Mouse (Mus musculus): ENCODE results near the gene Gm18336. TPM values are rescaled to one million over a fixed set of nuclear protein-coding genes. Genes with fewer than 3 reads are reported as not detected.

The Gm18336 gene
- polyA plus RNA-seq, 1 experiment = not detected

- TF ChIP-seq MYOD1 (IDR thresholded peaks at IDR 0.05; ENCODE audit: control insufficient read depth, insufficient read length, low read depth) (no peak), MYOG (IDR thresholded peaks at IDR 0.05; ENCODE audit: control insufficient read depth, extremely low read depth, insufficient read length) (no peak)
- Histone ChIP-seq H3K36me3 (ENCODE audit: control insufficient read depth, insufficient read depth) (no peaks in the 10 kb centered on the region), H3ac (ENCODE audit: control insufficient read depth, insufficient read length, low read depth) (no peak within 1 kb of the TSS), H3K79me2 (ENCODE audit: control insufficient read depth, insufficient read depth) (no peaks in the 10 kb centered on the region), H3K4me3 (ENCODE audit: insufficient read depth, poor library complexity, severe bottlenecking) (no peak within 1 kb of the TSS), H3K27me3 (ENCODE audit: control insufficient read depth, insufficient read depth, insufficient read length) (peaks cover 5% of the 10 kb centered on the region), H3K79me3 (ENCODE audit: low read depth) (no peaks in the 10 kb centered on the region)
Observed at GRCm38 (mm10) chrX:73410880-73411517, 12.5 kb upstream of the Gm18336 start, which contains the start of gene Zfp92. TSS of gene Zfp92 (plus strand) at chrX:73411096.

DNA sequence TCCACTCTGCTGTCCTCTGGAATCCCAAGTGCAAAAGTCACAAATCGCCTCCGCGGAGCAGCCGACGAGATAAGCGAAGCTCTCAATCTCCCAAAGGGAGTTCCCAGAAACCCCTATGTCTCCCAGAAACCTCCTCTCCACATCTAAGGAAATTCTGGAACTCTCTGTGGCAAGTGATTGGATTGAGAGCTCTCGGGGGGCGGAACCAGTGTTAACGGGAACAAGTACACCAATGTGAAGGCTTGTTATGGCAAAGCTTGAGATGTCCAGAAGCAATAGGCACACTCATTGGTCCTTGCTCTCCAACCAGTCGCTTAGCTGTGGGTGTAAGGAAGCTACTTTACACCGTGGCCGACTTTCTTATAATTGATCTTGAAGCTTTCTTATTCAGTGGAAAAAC is 3.1 kb upstream of the Gm18336 start:
- TF ChIP-seq CEBPB (IDR thresholded peaks at IDR 0.05; ENCODE audit: low read depth) (no peak), MAX (IDR thresholded peaks at IDR 0.05) (no peak)
- Histone ChIP-seq H3K36me3 (ENCODE audit: control insufficient read depth, insufficient read depth) (no peaks in the 10 kb centered on the region), H3K27me3 (ENCODE audit: control insufficient read depth, insufficient read depth, insufficient read length) (peaks cover 13% of the 10 kb centered on the region), H3ac (ENCODE audit: control insufficient read depth, insufficient read length, low read depth) (no peak overlapping the region), H3K4me3 (ENCODE audit: insufficient read depth, poor library complexity, severe bottlenecking) (no peak overlapping the region), H3K79me3 (ENCODE audit: low read depth) (no peaks in the 10 kb centered on the region), H3K79me2 (ENCODE audit: control insufficient read depth, insufficient read depth) (no peaks in the 10 kb centered on the region)

DNA sequence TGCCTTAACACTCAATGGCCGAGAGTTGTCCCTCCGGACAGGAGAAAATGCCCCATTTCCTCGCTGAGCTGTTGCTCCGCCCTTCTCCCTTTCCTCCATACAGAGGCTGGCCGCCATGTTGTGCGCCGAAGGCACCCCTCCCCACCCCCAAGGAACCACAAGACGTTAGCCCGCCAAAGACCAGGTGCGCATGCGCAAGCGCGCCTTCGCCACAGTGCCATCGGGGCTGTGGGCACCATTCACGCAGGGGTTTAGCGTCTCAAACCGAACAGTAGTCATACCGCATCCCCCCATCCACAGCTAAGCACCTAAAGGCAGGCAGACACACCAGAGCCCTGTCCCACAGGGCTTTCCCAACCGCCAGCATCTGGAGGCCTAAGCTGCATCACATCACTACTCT is 2.4 kb upstream of the Gm18336 start:
- Histone ChIP-seq H3ac (ENCODE audit: control insufficient read depth, insufficient read length, low read depth) (no peak overlapping the region), H3K79me3 (ENCODE audit: low read depth) (no peaks in the 10 kb centered on the region), H3K4me3 (ENCODE audit: insufficient read depth, poor library complexity, severe bottlenecking) (no peak overlapping the region), H3K36me3 (ENCODE audit: control insufficient read depth, insufficient read depth) (no peaks in the 10 kb centered on the region), H3K79me2 (ENCODE audit: control insufficient read depth, insufficient read depth) (no peaks in the 10 kb centered on the region), H3K27me3 (ENCODE audit: control insufficient read depth, insufficient read depth, insufficient read length) (peaks cover 16% of the 10 kb centered on the region)
- TF ChIP-seq MYOG (IDR thresholded peaks at IDR 0.05; ENCODE audit: control insufficient read depth, extremely low read depth, insufficient read length) (no peak), MYOD1 (IDR thresholded peaks at IDR 0.05; ENCODE audit: control insufficient read depth, insufficient read length, low read depth) (no peak), FOSL1 (IDR thresholded peaks at IDR 0.05; ENCODE audit: insufficient read depth, low read length, poor library complexity, severe bottlenecking) (no peak), USF1 (IDR thresholded peaks at IDR 0.05; ENCODE audit: low read depth) (no peak), MAX (IDR thresholded peaks at IDR 0.05) (no peak), CEBPB (IDR thresholded peaks at IDR 0.05; ENCODE audit: low read depth) (no peak)

- Histone ChIP-seq H3ac (ENCODE audit: control insufficient read depth, insufficient read length, low read depth) (no peak overlapping the region), H3K4me3 (ENCODE audit: insufficient read depth, poor library complexity, severe bottlenecking) (no peak overlapping the region), H3K79me3 (ENCODE audit: low read depth) (no peaks in the 10 kb centered on the region), H3K79me2 (ENCODE audit: control insufficient read depth, insufficient read depth) (no peaks in the 10 kb centered on the region), H3K27me3 (ENCODE audit: control insufficient read depth, insufficient read depth, insufficient read length) (peaks cover 25% of the 10 kb centered on the region), H3K36me3 (ENCODE audit: control insufficient read depth, insufficient read depth) (no peaks in the 10 kb centered on the region)
- TF ChIP-seq MYOD1 (IDR thresholded peaks at IDR 0.05; ENCODE audit: control insufficient read depth, insufficient read length, low read depth) = no peak
- TF ChIP-seq USF1 (IDR thresholded peaks at IDR 0.05; ENCODE audit: low read depth) = no peak
- no peak for TF ChIP-seq CTCF (IDR thresholded peaks at IDR 0.05; ENCODE audit: control insufficient read depth, insufficient read depth, insufficient read length)
- no peak for TF ChIP-seq CEBPB (IDR thresholded peaks at IDR 0.05; ENCODE audit: low read depth)
- no peak for TF ChIP-seq MAX (IDR thresholded peaks at IDR 0.05)
- no peak for TF ChIP-seq FOSL1 (IDR thresholded peaks at IDR 0.05; ENCODE audit: insufficient read depth, low read length, poor library complexity, severe bottlenecking)
- TF ChIP-seq MYOG (IDR thresholded peaks at IDR 0.05; ENCODE audit: control insufficient read depth, extremely low read depth, insufficient read length) = no peak
Observed at GRCm38 (mm10) chrX:73396446-73396845, 2.1 kb downstream of the Gm18336 start.

DNA sequence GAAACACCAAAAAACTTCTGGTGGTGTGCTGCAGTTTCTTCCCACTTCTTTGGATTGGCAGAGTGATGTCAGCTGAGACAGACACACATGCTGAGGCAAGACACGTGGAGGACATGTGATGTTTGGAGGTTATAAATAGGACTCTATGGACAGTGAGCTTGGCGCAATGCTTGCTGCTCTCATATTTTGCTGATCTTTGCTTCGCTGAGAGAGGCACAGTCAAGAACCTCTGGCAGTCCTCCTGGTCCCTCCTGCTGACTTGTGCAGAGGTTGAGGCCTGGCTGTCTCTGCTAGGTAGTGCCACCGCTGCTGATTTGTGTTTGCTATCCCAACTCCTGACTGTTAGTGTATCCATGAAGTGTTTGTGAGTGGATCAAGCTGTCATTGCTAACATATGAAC is 7.1 kb downstream of the Gm18336 start:
- Histone ChIP-seq H3K4me3 (ENCODE audit: insufficient read depth, poor library complexity, severe bottlenecking) (no peak overlapping the region), H3K79me2 (ENCODE audit: control insufficient read depth, insufficient read depth) (no peaks in the 10 kb centered on the region), H3K79me3 (ENCODE audit: low read depth) (no peaks in the 10 kb centered on the region), H3K36me3 (ENCODE audit: control insufficient read depth, insufficient read depth) (no peaks in the 10 kb centered on the region), H3K27me3 (ENCODE audit: control insufficient read depth, insufficient read depth, insufficient read length) (peaks cover 11% of the 10 kb centered on the region), H3ac (ENCODE audit: control insufficient read depth, insufficient read length, low read depth) (no peak overlapping the region)
- TF ChIP-seq FOSL1 (IDR thresholded peaks at IDR 0.05; ENCODE audit: insufficient read depth, low read length, poor library complexity, severe bottlenecking) (no peak), MYOG (IDR thresholded peaks at IDR 0.05; ENCODE audit: control insufficient read depth, extremely low read depth, insufficient read length) (no peak), MYOD1 (IDR thresholded peaks at IDR 0.05; ENCODE audit: control insufficient read depth, insufficient read length, low read depth) (no peak), USF1 (IDR thresholded peaks at IDR 0.05; ENCODE audit: low read depth) (no peak), MAX (IDR thresholded peaks at IDR 0.05) (no peak), CEBPB (IDR thresholded peaks at IDR 0.05; ENCODE audit: low read depth) (no peak), CTCF (IDR thresholded peaks at IDR 0.05; ENCODE audit: control insufficient read depth, insufficient read depth, insufficient read length) (no peak)

DNA sequence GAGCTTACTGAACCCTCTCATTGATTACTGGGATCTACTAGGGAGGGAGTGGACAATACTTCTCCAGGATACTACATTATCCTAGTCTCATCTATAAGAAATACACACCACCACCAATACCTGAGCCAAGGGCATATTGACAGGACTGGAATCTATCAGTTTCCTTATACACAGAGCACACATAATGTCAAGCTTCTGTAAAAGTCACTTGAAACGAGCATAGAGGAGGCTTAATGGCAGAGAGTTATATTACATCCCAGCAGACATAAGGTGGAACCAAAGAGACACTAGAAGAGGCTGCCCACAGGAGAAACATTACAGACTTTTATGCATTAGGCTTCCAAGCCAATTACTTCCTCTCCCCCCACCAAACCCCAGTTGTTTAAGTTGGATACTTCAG is 13.6 kb downstream of the Gm18336 start:
- H3ac ChIP-seq (ENCODE audit: control insufficient read depth, insufficient read length, low read depth) = no peak overlapping the region
- no peaks in the 10 kb centered on the region for H3K36me3 ChIP-seq (ENCODE audit: control insufficient read depth, insufficient read depth)
- no peak overlapping the region for H3K4me3 ChIP-seq (ENCODE audit: insufficient read depth, poor library complexity, severe bottlenecking)
- TF ChIP-seq FOSL1 (IDR thresholded peaks at IDR 0.05; ENCODE audit: insufficient read depth, low read length, poor library complexity, severe bottlenecking) (no peak), MAX (IDR thresholded peaks at IDR 0.05) (no peak), USF1 (IDR thresholded peaks at IDR 0.05; ENCODE audit: low read depth) (no peak), CEBPB (IDR thresholded peaks at IDR 0.05; ENCODE audit: low read depth) (no peak), MYOG (IDR thresholded peaks at IDR 0.05; ENCODE audit: control insufficient read depth, extremely low read depth, insufficient read length) (no peak), CTCF (IDR thresholded peaks at IDR 0.05; ENCODE audit: control insufficient read depth, insufficient read depth, insufficient read length) (no peak), MYOD1 (IDR thresholded peaks at IDR 0.05; ENCODE audit: control insufficient read depth, insufficient read length, low read depth) (no peak)
- no peaks in the 10 kb centered on the region for H3K27me3 ChIP-seq (ENCODE audit: control insufficient read depth, insufficient read depth, insufficient read length)
- no peaks in the 10 kb centered on the region for H3K79me2 ChIP-seq (ENCODE audit: control insufficient read depth, insufficient read depth)
- H3K79me3 ChIP-seq (ENCODE audit: low read depth) = no peaks in the 10 kb centered on the region
